Mouse (Mus musculus): ENCODE measurements at regions not wholly inside any gene's neighbourhood (a gene's known extent, or its start where the extent isn't known, plus 50 kb on each side); places are given as distances from the start of the nearest gene placed in this dataset.

- TF ChIP-seq CTCF (IDR thresholded peaks at IDR 0.05; ENCODE audit: insufficient read depth, low read length) (no peak), POLR2A (IDR thresholded peaks at IDR 0.05; ENCODE audit: borderline replicate concordance, extremely low read depth, low read depth, low read length) (no peak)
Measured at GRCm38 (mm10) chr6:100416046-100416445, 128.8 kb upstream of the Rybp start.
